Mouse (Mus musculus): ENCODE data around the gene Gsdma.
"Not testable (repeated sequence)": the region's sequence is repeated elsewhere in the genome, so short reads cannot be mapped to it uniquely, and the experiment has no call there.

The Gsdma gene

DNA sequence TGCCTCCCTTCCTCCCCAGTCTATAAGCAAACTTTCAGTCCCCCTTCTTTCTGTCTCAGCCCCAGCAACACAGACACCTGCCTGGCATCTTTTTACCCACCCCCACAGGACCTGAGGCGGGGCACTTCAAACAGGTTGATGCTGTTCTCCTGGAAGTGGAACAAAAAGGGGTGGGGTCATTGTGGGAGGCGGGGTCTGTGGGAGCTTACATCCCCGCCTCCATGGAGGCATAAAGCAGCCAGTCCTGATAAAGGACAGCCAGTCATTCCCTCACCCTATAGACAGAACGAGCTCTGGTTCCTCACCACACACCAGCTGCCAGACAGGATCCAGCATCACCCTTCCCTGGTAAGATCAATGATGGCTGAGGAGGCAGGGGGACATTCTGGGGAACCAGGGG lies at the start of gene Gsdma:
Gene Gsdma (plus strand): TSS at position 261 of the 400 bp plus-strand sequence.
- DNase-seq = no peak

GRCm38 (mm10) chr11:98620791-98621190 lies 43.4 kb upstream of the Gsdma start:
- DNase-seq = no peak

DNA sequence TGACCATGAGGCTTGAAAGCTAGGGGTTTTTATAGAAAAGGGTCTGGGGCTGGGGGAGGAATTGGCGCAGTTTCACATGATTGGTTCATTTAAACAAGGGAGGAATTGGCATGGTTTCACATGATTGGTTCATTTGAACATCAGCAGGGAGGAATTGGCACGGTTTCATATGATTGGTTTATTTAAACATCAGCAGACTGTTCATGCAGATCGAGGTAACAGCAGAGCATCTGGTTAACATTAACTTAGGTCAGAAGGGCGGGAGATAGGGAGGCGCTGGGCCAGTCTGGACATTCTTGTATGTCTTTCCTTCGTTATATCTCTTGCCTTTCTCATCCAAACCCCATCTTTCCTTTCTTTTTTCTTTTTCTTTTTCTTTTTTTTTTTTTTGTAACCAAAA lies 40.2 kb upstream of the Gsdma start:
- DNase-seq = not testable (repeated sequence)

- DNase-seq = not testable (repeated sequence)
Measured at GRCm38 (mm10) chr11:98624381-98624780, 39.8 kb upstream of the Gsdma start.

- DNase-seq = no peak
Measured at GRCm38 (mm10) chr11:98625611-98626410, 38.3 kb upstream of the Gsdma start, which contains the start of the genes Gm12355 and Gsdma3. Gene Gm12355 (minus strand): TSS chr11:98625661. Gene Gsdma3 (plus strand): TSS chr11:98626360.

DNA sequence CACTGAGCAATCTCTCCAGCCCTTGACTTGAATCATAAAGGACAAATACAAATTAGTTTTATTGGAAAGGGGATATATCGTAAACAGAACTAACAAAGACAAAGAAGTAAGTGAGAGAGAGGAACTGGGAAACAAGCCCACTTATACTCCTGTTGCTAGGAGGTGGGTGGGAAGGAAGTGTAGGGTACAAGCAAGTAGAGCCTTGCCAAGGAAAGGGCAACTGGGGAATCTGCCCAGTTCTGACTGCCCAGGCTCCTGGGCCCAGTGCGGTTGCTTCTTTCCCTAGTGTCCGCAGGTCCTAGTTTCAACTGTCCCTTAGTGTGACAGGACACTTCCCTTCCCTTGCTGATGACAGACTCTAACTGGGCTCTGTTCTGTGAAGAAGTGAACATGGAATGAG lies 35.4 kb upstream of the Gsdma start:
- DNase-seq = no peak

DNA sequence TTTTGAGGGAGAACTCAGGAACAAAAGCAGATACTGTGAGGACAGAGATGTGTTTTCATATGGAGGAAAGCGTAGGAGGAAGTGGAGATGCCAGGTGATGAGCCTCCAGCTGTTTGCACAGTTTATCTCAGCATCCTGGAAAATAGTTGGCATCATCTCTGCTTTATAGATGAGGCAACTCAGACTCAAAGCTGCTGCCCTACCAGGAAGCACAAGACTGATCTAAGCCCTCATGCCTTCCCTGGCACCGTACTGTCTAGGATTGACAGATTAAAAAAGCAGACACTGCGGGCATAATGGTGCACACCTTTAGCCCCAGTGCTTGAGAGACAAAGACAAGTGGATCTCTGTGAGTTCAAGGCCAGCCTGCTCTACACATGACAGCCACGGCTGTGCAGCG lies 33.5 kb upstream of the Gsdma start:
- no peak for DNase-seq

DNA sequence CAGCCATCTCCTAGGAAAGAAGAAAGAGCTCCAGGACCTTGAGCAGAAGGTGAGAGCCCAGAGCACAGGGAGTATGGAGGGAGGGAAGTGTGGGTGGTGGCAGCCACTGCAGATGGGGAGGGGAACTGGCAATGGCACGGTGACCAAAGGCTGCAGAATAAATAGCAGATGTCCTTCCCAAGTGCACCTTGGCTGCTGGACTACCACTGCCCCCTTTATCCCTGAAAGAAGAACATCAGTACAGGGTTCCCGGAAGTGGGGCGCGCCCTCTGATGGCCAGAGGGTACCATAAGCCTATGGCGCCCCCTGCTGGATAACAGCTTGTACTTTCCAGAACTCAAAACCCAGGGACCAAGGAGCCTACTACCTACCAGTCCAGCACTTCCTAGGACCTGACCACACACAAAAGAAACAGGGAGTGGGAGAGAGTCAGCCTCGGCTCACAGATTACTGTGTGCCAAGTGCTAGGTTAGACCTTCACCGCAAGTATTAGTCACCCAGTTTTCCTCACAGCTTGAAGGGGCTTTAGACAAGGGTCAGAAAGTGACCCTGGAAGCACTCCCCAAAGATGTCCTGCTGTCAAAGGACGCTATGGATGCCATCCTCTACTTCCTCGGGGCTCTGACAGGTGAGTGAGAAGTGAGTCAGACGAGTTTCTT lies 28.7 kb upstream of the Gsdma start:
- DNase-seq = peak; percentile 48 to 62

- DNase-seq = no peak
Measured at GRCm38 (mm10) chr11:98637501-98637900, 26.6 kb upstream of the Gsdma start.

GRCm38 (mm10) chr11:98640091-98640490 lies 24.1 kb upstream of the Gsdma start:
- no peak for DNase-seq

DNA sequence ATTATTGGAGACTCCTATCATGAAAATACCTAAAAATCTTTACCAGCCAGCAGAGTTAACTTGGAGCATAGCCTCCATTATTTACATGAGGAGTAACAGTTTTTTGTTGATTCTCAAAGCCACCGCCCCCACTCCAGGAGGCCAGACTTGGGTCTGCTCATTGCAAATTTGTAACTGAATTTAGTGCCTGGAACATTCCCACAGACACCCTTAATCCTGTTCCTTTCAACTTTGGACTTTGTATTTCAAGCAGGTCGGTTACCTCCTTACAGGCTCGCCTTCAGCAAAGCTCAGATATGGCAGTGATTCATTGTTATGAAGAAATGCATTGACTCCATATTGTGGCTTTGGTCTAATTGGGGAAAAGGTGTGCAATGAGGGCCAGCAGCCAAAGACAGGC lies 19.4 kb upstream of the Gsdma start:
- no peak for DNase-seq

DNA sequence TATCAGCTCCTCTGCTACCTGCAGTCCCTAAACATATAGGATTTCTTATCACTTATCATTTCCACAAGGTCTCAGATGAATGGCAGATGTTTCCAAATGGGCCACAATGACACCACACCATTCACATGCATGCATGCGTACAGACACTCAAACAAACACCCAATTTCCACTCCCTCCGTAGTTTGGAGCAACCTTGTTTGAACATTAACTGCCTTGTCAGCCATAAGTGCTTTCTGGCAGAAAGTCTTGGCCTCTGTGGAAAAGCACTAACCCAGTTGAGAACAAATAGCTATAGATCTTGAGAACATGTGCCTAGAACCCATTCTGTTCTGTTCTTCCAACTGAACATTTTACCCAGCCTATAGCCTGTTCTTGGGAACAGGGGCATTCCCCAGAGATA lies 18.2 kb upstream of the Gsdma start:
- DNase-seq = no peak

DNA sequence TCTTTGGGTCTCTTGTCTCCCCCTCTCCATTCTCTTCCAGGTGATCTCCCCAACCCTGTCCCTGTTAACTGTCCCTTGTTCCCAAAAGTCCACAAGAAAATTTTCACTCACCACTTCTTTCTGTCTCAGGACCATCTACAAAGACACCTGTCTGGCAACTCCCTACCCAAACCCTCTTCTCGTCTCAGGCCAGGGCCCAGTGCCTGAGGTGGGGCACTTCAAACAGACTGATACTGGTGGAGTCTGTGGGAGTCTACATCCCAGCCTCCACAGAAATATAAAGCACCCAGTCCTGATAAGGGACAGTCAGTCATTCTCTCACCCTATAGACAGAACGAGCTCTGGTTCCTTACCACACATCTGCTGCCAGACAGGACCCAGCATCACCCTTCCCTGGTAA lies 17.7 kb upstream of the Gsdma start, which contains the start of gene Gsdma2:
Gene Gsdma2 (plus strand): TSS at position 301 of the 400 bp plus-strand sequence.
- no peak for DNase-seq

- DNase-seq = peak; percentile 71 to 76
Measured at GRCm38 (mm10) chr11:98655076-98655475, 9.1 kb upstream of the Gsdma start.

DNA sequence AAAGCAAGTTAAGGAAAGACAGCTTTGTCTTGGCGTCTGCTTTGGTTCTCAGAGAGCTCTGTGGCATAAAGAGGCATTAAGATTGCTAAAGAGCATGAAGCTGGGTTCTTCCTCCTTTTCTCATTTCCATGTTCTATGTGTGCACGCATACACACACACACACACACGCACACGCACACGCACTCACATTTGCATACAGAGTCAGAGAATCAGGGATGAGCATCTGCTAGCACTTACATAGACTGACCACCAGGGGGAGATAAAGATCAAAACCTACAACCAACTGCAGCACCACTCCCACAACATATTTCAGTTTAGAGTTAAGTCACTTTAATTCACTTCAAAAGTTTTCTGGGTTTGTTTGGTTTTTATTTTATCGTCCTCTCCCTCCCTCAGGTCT lies 3.6 kb upstream of the Gsdma start:
- DNase-seq = peak; percentile 45 to 60

DNA sequence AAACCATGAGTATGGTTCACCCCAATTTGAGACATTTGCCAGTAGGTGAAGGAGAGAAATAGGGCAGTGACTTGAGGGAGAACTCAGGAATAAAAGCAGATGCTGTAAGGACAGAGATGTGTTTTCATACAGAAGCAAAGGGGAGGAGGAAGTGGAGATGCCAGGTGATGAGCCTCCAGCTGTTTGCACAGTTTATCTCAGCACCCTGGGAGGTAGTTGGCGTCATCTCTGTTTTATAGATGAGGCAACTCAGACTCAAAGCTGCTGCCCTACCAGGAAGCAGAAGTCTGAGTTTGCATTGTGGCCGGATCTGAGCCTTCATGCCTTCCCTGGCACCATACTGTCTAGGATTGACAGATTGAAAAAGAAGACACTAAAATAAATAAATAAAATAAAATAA lies 4.8 kb downstream of the Gsdma start:
- DNase-seq = no peak

GRCm38 (mm10) chr11:98671284-98671815 lies 7.2 kb downstream of the Gsdma start:
- DNase-seq = no peak

DNA sequence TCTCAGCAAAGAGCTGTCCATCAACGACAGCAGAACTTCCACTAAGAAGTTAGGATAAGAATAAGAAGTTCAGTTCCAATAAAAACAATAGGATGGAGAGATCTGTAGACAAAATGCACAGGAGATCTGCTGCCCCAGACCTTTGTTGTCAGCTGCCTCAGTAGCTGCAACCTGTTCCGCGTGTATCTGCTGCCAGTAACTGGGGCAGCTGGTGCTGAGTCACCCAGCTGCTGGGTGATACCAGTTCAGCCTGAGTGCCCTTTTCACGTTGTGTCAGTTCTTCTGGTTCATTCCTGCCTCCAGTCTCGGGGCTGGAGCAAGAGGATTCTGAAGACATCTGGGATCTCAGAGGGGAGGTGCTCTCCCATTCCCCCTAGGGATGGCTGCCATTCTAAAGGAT lies 7.7 kb downstream of the Gsdma start:
- no peak for DNase-seq

DNA sequence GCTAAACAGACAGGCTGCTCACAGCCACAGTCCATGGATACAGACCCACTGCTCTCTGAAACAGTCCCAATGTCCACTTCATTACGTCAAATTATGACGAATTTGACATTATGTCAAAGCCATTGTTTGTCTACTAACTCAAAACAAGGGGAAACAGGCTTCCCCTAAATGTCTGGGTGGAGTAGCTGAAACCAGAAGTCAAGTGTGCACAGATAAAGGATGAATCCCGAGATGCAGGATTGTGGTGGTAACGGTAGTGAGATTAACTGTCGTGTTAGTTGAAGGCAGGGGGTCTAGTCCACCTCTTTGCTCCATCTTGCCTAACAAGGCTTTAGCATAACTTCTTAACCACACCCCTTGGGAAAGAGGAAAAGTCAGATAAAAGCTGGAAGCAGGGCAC lies 8.3 kb downstream of the Gsdma start:
- no peak for DNase-seq

- peak; percentile 74 to 82 for DNase-seq
Measured at GRCm38 (mm10) chr11:98673136-98673535, 9.0 kb downstream of the Gsdma start.

- DNase-seq = no peak
Measured at GRCm38 (mm10) chr11:98675829-98676363, 11.7 kb downstream of the Gsdma start.

- DNase-seq = no peak
Measured at GRCm38 (mm10) chr11:98680023-98680422, 15.9 kb downstream of the Gsdma start.

- not testable (repeated sequence) for DNase-seq
Measured at GRCm38 (mm10) chr11:98680595-98680994, 16.4 kb downstream of the Gsdma start.

DNA sequence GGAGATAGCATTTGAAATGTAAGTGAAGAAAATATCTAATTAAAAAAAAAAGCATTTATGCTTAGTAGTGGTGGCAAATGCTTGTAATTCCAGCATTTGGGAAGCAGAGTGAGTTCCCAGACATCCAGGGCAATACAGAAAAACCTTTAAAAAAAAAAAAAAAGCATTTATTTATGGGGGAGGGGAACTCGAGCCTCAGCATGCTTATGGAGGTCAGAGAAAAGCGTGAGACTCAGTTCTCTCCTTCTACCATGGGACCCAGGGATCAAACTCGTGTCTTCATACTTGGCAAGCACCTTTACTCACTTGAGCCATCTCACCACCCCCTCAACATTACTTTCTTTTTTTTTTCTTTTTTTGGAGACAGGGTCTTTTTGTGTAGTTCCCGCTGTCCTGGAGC lies 17.0 kb downstream of the Gsdma start:
- DNase-seq = no peak

All from kidney, postnatal 4 days (tissue).